Mouse (Mus musculus): Measurements from ENCODE around the gene Syne4. TPM values are rescaled to one million over a fixed set of nuclear protein-coding genes. Genes with fewer than 3 reads are reported as not detected.
A peak's percentile ranks its signal among the peaks of the same experiment; 100 is the strongest.

Syne4 gene
- polyA plus RNA-seq, 1 experiment = 21.5 TPM

DNA sequence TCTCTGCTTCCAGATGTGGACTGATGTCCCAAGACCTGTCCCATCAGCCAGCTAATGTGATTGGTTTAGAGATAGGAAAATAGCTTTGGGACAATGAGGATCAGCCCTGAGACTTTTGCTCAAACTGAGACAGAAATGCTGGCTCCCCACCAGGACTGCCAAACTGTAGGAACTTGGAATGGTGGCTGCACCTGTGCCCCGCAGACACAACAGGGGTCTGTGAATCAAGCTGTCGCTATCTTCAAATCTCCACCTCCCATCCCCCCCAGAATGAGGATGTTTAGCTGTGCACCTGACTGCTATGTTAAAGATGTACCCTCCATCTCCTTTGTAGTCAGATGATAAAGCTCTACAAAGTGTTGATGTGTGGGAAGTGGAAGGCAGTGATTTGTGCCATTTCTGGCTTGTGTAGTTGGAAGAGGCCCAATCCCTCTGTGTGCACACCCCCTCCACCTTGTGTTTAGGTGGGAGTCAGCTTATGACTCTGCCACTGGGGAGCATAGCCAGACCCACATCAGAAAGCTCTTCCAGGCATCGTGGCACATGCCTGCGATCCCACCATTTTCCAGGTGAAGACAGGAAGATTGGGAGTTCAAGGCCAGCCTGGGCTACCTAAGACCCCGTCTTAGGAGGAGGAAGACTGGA, 9.8 kb downstream of the Syne4 start:
- DNase-seq = no peak
- 85% methylated on average over 5 of the region's 5 CpGs for whole genome bisulfite sequencing
- TF ChIP-seq POLR2A (IDR thresholded peaks at IDR 0.05; ENCODE audit: borderline replicate concordance, extremely low read depth, low read depth, low read length) = no peak
- no peak for TF ChIP-seq CTCF (IDR thresholded peaks at IDR 0.05; ENCODE audit: insufficient read depth, low read length)
- Histone ChIP-seq H3K4me1 (ENCODE audit: control insufficient read depth, insufficient read depth, low read length) (peaks cover 9% of the 10 kb centered on the region), H3K4me3 (replicated peaks; ENCODE audit: extremely low read depth, low read depth, low read length) (no peak overlapping the region)

DNA sequence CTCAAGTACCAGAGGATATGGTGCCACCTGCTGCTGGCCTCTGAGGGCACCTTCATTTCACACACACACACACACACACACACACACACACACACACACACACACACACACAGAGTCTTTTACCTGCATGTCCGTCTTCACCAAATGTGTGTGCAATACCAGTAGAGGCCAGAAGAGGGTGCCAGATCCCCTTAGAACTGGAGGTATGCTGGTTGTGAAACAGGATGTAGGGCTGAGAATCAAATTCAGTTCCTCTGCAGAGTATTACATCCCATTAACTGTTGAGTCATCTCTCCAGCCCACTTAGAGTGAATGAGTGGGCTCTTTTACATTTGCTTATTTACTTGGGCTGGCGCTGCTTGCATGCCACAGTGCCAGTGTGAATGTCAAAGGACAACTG, 10.8 kb downstream of the Syne4 start:
- TF ChIP-seq POLR2A (IDR thresholded peaks at IDR 0.05; ENCODE audit: borderline replicate concordance, extremely low read depth, low read depth, low read length) (no peak), CTCF (IDR thresholded peaks at IDR 0.05; ENCODE audit: insufficient read depth, low read length) (peak; percentile 17; the same call in 1 of the 2 replicates)
- 46% methylated on average over 2 of the region's 2 CpGs for WGBS
- Histone ChIP-seq H3K4me1 (ENCODE audit: control insufficient read depth, insufficient read depth, low read length) (peaks cover 9% of the 10 kb centered on the region), H3K4me3 (replicated peaks; ENCODE audit: extremely low read depth, low read depth, low read length) (no peak overlapping the region)
- peak; percentile 26 for DNase-seq

DNA sequence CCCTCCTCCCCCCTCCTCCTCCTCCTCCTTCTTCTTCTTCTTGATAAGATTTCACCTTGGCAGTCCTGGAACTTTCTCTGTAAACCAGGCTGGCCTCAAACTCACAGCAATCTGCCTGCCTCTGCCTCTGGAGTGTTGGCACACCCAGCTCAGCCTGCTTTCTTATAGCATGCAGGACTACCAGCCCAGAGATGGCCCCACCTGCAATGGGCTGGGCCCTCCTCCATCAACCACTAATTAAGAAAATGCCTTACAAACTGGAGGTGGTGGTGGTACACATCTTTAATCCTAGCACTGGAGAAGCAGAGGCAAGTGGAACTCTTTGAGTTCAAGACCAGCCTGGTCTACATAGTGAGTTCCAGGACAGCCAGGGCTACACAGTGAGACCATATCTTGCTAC, 11.8 kb downstream of the Syne4 start:
- H3K4me1 ChIP-seq (ENCODE audit: control insufficient read depth, insufficient read depth, low read length) = peaks cover 5% of the 10 kb centered on the region
- H3K4me3 ChIP-seq (replicated peaks; ENCODE audit: extremely low read depth, low read depth, low read length) = no peak overlapping the region
- no peak for DNase-seq
- no peak for TF ChIP-seq POLR2A (IDR thresholded peaks at IDR 0.05; ENCODE audit: borderline replicate concordance, extremely low read depth, low read depth, low read length)
- no peak for TF ChIP-seq CTCF (IDR thresholded peaks at IDR 0.05; ENCODE audit: insufficient read depth, low read length)

DNA sequence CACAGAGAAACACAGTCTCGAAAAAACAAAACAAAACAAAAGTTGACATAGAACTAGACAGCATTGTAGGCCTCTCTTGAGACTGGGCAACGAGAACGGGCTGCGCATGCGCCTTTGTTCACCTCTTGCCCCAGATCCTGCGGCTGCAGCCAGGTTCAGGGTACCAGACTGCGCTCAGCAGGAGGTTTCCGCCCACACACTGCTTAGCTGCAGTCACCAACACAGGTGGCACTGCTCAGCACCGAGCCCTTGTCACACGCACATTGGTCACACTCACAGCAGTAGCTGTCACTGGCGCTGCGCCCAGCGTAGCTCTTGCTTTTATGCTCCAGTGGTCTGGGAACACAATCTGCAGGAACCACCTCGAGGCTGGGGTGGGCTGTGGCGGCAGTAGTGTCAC, 12.5 kb downstream of the Syne4 start:
- TF ChIP-seq CTCF (IDR thresholded peaks at IDR 0.05; ENCODE audit: insufficient read depth, low read length) = no peak
- no peak for TF ChIP-seq POLR2A (IDR thresholded peaks at IDR 0.05; ENCODE audit: borderline replicate concordance, extremely low read depth, low read depth, low read length)
- WGBS = 45% methylated on average over 15 of the region's 15 CpGs
- Histone ChIP-seq H3K4me1 (ENCODE audit: control insufficient read depth, insufficient read depth, low read length) (peaks cover 5% of the 10 kb centered on the region), H3K4me3 (replicated peaks; ENCODE audit: extremely low read depth, low read depth, low read length) (no peak overlapping the region)
- DNase-seq = no peak

DNA sequence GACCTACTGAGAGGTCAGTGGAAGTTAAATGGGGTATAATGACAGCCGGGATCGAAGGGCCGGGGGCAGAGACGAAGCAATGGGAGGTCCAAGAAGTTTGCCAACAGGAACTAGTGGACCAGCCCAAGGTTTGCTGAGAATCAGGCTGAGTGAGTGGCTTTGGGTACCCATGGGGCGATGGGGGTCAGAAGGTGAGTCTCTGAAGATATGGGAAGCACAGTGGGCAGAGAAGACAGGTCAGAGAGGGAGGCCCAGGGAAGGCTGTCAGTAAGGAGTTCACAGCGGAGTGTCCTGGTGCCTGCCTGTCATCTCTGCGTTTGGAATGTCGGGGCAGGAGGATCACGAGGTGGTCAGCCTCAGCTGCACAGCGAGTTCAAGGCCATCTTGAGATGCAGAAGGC, 13.8 kb downstream of the Syne4 start:
- Histone ChIP-seq H3K4me1 (ENCODE audit: control insufficient read depth, insufficient read depth, low read length) (no peaks in the 10 kb centered on the region; the same call in none of the 2 replicates), H3K4me3 (replicated peaks; ENCODE audit: extremely low read depth, low read depth, low read length) (no peak overlapping the region)
- no peak for DNase-seq
- no peak for TF ChIP-seq POLR2A (IDR thresholded peaks at IDR 0.05; ENCODE audit: borderline replicate concordance, extremely low read depth, low read depth, low read length)
- no peak for TF ChIP-seq CTCF (IDR thresholded peaks at IDR 0.05; ENCODE audit: insufficient read depth, low read length)
- WGBS = 60% methylated on average over 10 of the region's 10 CpGs

DNA sequence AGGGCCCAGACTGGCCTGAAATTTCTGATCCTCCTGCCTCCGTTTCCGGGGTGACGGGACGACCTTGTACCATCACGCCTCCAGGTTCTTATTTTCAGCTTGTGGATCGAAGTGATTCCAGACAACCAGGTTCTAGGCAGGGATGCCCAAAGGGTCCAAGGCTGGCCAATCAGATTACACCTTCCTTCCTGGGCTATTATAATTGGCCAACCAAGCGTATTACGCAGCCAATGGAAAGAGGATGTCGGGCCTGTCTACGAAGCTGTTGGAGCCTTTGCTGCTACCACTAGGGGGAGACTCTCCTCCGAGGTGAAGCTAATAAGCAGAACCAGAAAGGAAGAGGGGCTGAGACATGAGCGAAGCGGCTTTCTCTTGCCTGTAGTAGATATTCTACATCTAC, 17.3 kb downstream of the Syne4 start:
- Histone ChIP-seq H3K4me1 (ENCODE audit: control insufficient read depth, insufficient read depth, low read length) (no peaks in the 10 kb centered on the region; the same call in none of the 2 replicates), H3K4me3 (replicated peaks; ENCODE audit: extremely low read depth, low read depth, low read length) (no peak overlapping the region)
- DNase-seq = peak; percentile 40
- 11% methylated on average over 13 of the region's 13 CpGs for WGBS
- TF ChIP-seq CTCF (IDR thresholded peaks at IDR 0.05; ENCODE audit: insufficient read depth, low read length) (peak; percentile 84), POLR2A (IDR thresholded peaks at IDR 0.05; ENCODE audit: borderline replicate concordance, extremely low read depth, low read depth, low read length) (no peak)

DNA sequence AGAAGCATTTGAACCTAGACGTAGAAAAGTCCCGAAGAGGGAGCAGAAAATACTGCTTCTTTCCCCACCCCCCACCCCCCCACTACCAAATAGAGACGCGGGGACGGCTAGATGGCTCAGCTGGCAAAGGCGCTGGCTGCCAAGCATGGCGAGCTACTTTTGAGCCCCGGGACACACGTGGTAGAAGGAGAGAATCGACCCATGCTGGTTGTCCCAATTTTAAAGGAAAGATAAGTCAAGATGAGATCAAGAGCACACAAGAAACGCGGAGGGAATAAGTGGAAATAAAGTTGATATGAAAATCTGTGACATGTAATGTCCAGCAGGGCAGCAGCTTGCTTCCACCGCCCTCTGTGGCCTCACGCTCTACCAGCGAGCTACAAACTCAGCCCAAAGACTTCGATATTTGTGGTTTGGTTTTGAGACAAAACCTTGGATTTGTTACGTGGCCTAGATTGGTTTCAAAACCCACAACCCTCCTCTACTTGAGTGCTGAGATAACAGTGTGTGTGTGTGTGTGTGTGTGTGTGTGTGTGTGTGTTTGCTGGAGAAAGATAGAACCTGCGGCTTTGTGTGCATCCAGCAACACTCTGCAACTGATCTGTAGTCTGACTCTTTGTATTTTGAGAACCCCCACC, 18.1 kb downstream of the Syne4 start:
- DNase-seq = no peak
- 47% methylated on average over 18 of the region's 18 CpGs for WGBS
- Histone ChIP-seq H3K4me3 (replicated peaks; ENCODE audit: extremely low read depth, low read depth, low read length) (no peak overlapping the region), H3K4me1 (ENCODE audit: control insufficient read depth, insufficient read depth, low read length) (no peaks in the 10 kb centered on the region; the same call in none of the 2 replicates)
- no peak for TF ChIP-seq POLR2A (IDR thresholded peaks at IDR 0.05; ENCODE audit: borderline replicate concordance, extremely low read depth, low read depth, low read length)

DNA sequence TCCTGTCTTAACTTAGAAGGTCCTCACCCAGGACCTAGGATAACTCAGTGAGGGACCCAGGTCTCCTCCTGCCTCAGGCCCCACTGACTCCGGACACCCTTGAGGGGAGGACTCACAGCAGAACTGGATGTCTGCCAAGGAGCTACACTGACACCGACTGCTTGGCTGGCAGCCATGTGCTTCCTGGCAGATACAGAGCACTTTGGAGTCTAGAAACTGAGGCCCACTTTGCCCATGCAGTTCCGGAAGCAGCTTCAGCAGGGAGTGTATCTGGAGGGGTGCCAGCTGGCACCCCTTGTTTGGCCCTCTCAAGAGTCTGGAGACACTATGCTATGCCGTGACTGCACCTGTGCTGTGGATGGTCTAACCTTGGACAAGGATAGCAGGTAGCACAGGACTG, 18.8 kb downstream of the Syne4 start:
- DNase-seq = peak; percentile 19
- 3% methylated on average over 4 of the region's 4 CpGs for WGBS
- TF ChIP-seq CTCF (IDR thresholded peaks at IDR 0.05; ENCODE audit: insufficient read depth, low read length) = no peak
- TF ChIP-seq POLR2A (IDR thresholded peaks at IDR 0.05; ENCODE audit: borderline replicate concordance, extremely low read depth, low read depth, low read length) = no peak
- Histone ChIP-seq H3K4me1 (ENCODE audit: control insufficient read depth, insufficient read depth, low read length) (no peaks in the 10 kb centered on the region; the same call in 1 of the 2 replicates), H3K4me3 (replicated peaks; ENCODE audit: extremely low read depth, low read depth, low read length) (no peak overlapping the region)

DNA sequence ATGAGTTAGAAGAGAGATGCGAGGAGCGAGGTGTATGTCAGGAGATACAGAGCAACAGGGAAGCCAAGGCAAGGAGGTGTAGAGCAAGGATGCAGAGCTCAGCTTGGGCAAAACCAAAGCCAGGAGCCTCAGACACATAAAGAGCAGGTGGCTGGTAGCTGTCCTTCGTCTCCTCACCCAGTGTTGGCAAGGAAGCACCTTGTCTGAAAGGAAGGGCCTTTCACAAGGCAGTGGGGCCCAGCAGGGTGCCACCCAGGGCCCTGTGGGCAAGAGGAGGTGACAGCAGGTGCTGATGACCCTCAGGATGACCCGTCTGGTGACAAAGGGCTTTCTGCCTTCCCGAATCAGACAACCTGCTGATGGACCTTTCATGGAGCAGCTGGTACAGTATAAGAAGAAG, 20.0 kb downstream of the Syne4 start:
- no peak overlapping the region for H3K4me3 ChIP-seq (replicated peaks; ENCODE audit: extremely low read depth, low read depth, low read length)
- TF ChIP-seq POLR2A (IDR thresholded peaks at IDR 0.05; ENCODE audit: borderline replicate concordance, extremely low read depth, low read depth, low read length) (no peak), CTCF (IDR thresholded peaks at IDR 0.05; ENCODE audit: insufficient read depth, low read length) (no peak)
- no peak for DNase-seq
- no peaks in the 10 kb centered on the region; the same call in 1 of the 2 replicates for H3K4me1 ChIP-seq (ENCODE audit: control insufficient read depth, insufficient read depth, low read length)
- 64% methylated on average over 5 of the region's 5 CpGs for WGBS

DNA sequence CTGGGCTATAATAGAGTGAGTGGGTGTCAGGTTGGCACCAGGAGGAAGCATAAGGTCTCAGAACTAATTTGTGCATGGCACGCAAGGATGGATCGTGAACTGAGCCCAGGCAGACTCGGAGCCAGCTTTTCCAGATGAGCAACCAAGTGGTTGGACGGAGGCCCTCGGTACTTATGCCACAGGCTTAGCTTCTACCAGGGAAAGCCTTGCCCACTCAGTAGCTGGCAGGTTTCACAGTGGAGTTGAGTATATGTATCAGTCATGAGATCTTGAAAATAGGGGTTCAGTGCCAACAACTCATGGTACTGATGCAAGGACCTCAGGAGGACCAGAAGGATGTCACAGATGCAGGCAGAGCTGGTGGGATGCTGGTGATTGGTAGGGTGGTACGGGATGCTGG, 21.1 kb downstream of the Syne4 start:
- Histone ChIP-seq H3K4me1 (ENCODE audit: control insufficient read depth, insufficient read depth, low read length) (no peaks in the 10 kb centered on the region; the same call in 1 of the 2 replicates), H3K4me3 (replicated peaks; ENCODE audit: extremely low read depth, low read depth, low read length) (no peak overlapping the region)
- WGBS = 78% methylated on average over 6 of the region's 6 CpGs
- no peak for DNase-seq
- no peak for TF ChIP-seq CTCF (IDR thresholded peaks at IDR 0.05; ENCODE audit: insufficient read depth, low read length)
- TF ChIP-seq POLR2A (IDR thresholded peaks at IDR 0.05; ENCODE audit: borderline replicate concordance, extremely low read depth, low read depth, low read length) = no peak

Measured in lung, adult 2 months (tissue).